Mouse (Mus musculus) c-Kit-positive CD71-positive TER-119-positive erythroid progenitor cells, embryonic 14.5 days (primary cell): ENCODE data around the gene Rfx4.

Experiments used
- DNase-seq: peaks from one replicate; pipeline ENCODE4 v3.0.0-alpha.2; 2013; ENCODE audit warnings: low spot score

Gene Rfx4

GRCm38 (mm10) chr10:84758483-84759431 lies 2.9 kb downstream of the Rfx4 start:
- no peak for DNase-seq

GRCm38 (mm10) chr10:84759511-84760117 lies 3.8 kb downstream of the Rfx4 start:
- DNase-seq, result no peak

- no peak for DNase-seq
Observed at GRCm38 (mm10) chr10:84760118-84761111, 4.6 kb downstream of the Rfx4 start.

GRCm38 (mm10) chr10:84768766-84769165 lies 12.9 kb downstream of the Rfx4 start:
- DNase-seq, result no peak

GRCm38 (mm10) chr10:84772380-84773130 lies 16.7 kb downstream of the Rfx4 start:
- no peak for DNase-seq

GRCm38 (mm10) chr10:84773889-84774288 lies 18.0 kb downstream of the Rfx4 start:
- DNase-seq, result no peak

GRCm38 (mm10) chr10:84774573-84774972 lies 18.7 kb downstream of the Rfx4 start:
- DNase-seq, result no peak

- DNase-seq, result no peak
Observed at GRCm38 (mm10) chr10:84777109-84777508, 21.2 kb downstream of the Rfx4 start.

- DNase-seq, result no peak
Observed at GRCm38 (mm10) chr10:84777974-84778373, 22.1 kb downstream of the Rfx4 start.

- no peak for DNase-seq
Observed at GRCm38 (mm10) chr10:84780828-84781227, 25.0 kb downstream of the Rfx4 start.

GRCm38 (mm10) chr10:84785339-84785738 lies 29.5 kb downstream of the Rfx4 start:
- no peak for DNase-seq

- DNase-seq, result no peak
Observed at GRCm38 (mm10) chr10:84790323-84790722, 34.5 kb downstream of the Rfx4 start.

GRCm38 (mm10) chr10:84791181-84791580 lies 35.3 kb downstream of the Rfx4 start:
- no peak for DNase-seq

GRCm38 (mm10) chr10:84801521-84801920 lies 45.7 kb downstream of the Rfx4 start:
- DNase-seq, result no peak

- no peak for DNase-seq
Observed at GRCm38 (mm10) chr10:84803216-84803844, 47.5 kb downstream of the Rfx4 start.

- DNase-seq, result no peak
Observed at GRCm38 (mm10) chr10:84805576-84805975, 49.7 kb downstream of the Rfx4 start.

- DNase-seq, result no peak
Observed at GRCm38 (mm10) chr10:84807206-84807605, 51.3 kb downstream of the Rfx4 start.

GRCm38 (mm10) chr10:84810030-84810849 lies 54.4 kb downstream of the Rfx4 start:
- DNase-seq, result no peak

GRCm38 (mm10) chr10:84811171-84811912 lies 55.5 kb downstream of the Rfx4 start:
- DNase-seq, result no peak
